In genomic region chr13:52501686-52502085, GRCm38 (mm10) we compare ENCODE assay signal across 8 mouse cellular contexts. TPM values are rescaled to one million over a fixed set of nuclear protein-coding genes. Genes with fewer than 3 reads are reported as not detected.
DNase-seq lines count a peak whose midpoint lies in the region; ATAC-seq and TF ChIP-seq lines count a peak whose summit lies in the region.

No protein-coding gene starts in this region.

- no peaks in the 10 kb centered on the region for H3K9me3 ChIP-seq in limb, embryonic 14.5 days (ENCODE audit: control insufficient read depth, low read length)
- H3K9me3 ChIP-seq in limb, embryonic 10.5 days (replicated peaks) = no peaks in the 10 kb centered on the region
- H3K9me3 ChIP-seq in heart, embryonic 14.5 days (ENCODE audit: control insufficient read depth, low read length) = no peaks in the 10 kb centered on the region
- no peaks in the 10 kb centered on the region for H3K9me3 ChIP-seq in stomach, embryonic 16.5 days (replicated peaks; ENCODE audit: control insufficient read depth, low read length)

- no peak overlapping the region for H3K27ac ChIP-seq in limb, embryonic 14.5 days (replicated peaks; ENCODE audit: low read depth, low read length)
- no peak overlapping the region for H3K27ac ChIP-seq in limb, embryonic 10.5 days
- peak overlapping the region; percentile 62 to 63 for H3K27ac ChIP-seq in heart, embryonic 14.5 days (replicated peaks in 1 of 2; ENCODE audit: control insufficient read depth in 1 of 2, insufficient read depth in 1 of 2, low read depth in 2 of 2, low read length in 2 of 2)
- peak overlapping the region; percentile 78 for H3K27ac ChIP-seq in stomach, embryonic 16.5 days (ENCODE audit: low read length)

- TF ChIP-seq POLR2A in limb, embryonic 14.5 days (IDR thresholded peaks at IDR 0.05; ENCODE audit: borderline replicate concordance, extremely low read depth, insufficient read depth, insufficient read length) = no peak

- no peaks in the 10 kb centered on the region for H3K4me1 ChIP-seq in limb, embryonic 14.5 days (ENCODE audit: control insufficient read depth, insufficient read depth, low read length)
- H3K4me1 ChIP-seq in limb, embryonic 10.5 days = peaks cover 7% of the 10 kb centered on the region
- H3K4me1 ChIP-seq in heart, embryonic 14.5 days (ENCODE audit: control insufficient read depth in 2 of 2, insufficient read depth in 2 of 2, low read length in 2 of 2) = peaks cover 7 to 22% of the 10 kb centered on the region in 2 experiments
- no peaks in the 10 kb centered on the region for H3K4me1 ChIP-seq in stomach, embryonic 16.5 days (ENCODE audit: control insufficient read depth, insufficient read depth, low read length)

- H3K27me3 ChIP-seq in limb, embryonic 14.5 days (ENCODE audit: control insufficient read depth, insufficient read depth, low read length) = no peaks in the 10 kb centered on the region
- H3K27me3 ChIP-seq in limb, embryonic 10.5 days (ENCODE audit: low read depth, poor library complexity, severe bottlenecking) = no peaks in the 10 kb centered on the region
- no peaks in the 10 kb centered on the region for H3K27me3 ChIP-seq in heart, embryonic 14.5 days (ENCODE audit: control insufficient read depth, insufficient read depth, low read length)
- H3K27me3 ChIP-seq in stomach, embryonic 16.5 days (ENCODE audit: control insufficient read depth, insufficient read depth, low read length) = no peaks in the 10 kb centered on the region

- DNase-seq in limb, embryonic 14.5 days (ENCODE audit: low spot score) = peak; percentile 38
- DNase-seq in limb, embryonic 10.5 days (ENCODE audit: low spot score) = no peak
- DNase-seq in cerebellum, postnatal 10 days = peak; percentile 91 to 92
- DNase-seq in left cerebral cortex, postnatal 10 days (ENCODE audit: extremely low spot score in 1 of 2, low spot score in 2 of 2) = peak; percentile 83 to 85
- DNase-seq in urinary bladder, postnatal 10 days (ENCODE audit: low spot score) = no peak

- intact Hi-C loops in left cerebral cortex, postnatal 10 days (cut with DNase I) = no loop called here

- 30% methylated on average over 8 of the region's 8 CpGs for WGBS in limb, embryonic 14.5 days
- WGBS in limb, embryonic 10.5 days = 68% methylated on average over 8 of the region's 8 CpGs
- WGBS in heart, embryonic 14.5 days = 9% methylated on average over 8 of the region's 8 CpGs
- WGBS in stomach, embryonic 16.5 days = 45% methylated on average over 8 of the region's 8 CpGs

- H3K9ac ChIP-seq in limb, embryonic 14.5 days (ENCODE audit: low read depth, low read length, severe bottlenecking) = no peak overlapping the region
- H3K9ac ChIP-seq in heart, embryonic 14.5 days (ENCODE audit: low read length) = peak overlapping the region; percentile 6; the same call in 1 of the 2 replicates
- no peak overlapping the region for H3K9ac ChIP-seq in stomach, embryonic 16.5 days (ENCODE audit: low read length)

- H3K4me2 ChIP-seq in limb, embryonic 14.5 days (replicated peaks; ENCODE audit: low read depth, low read length, severe bottlenecking) = no peak overlapping the region
- H3K4me2 ChIP-seq in heart, embryonic 14.5 days (ENCODE audit: low read length) = peak overlapping the region; percentile 39
- no peak overlapping the region for H3K4me2 ChIP-seq in stomach, embryonic 16.5 days (ENCODE audit: low read depth, low read length)

- no peak overlapping the region for H3K4me3 ChIP-seq in limb, embryonic 14.5 days (replicated peaks; ENCODE audit: low read length)
- H3K4me3 ChIP-seq in limb, embryonic 10.5 days = no peak overlapping the region
- no peak overlapping the region for H3K4me3 ChIP-seq in heart, embryonic 14.5 days (ENCODE audit: control insufficient read depth in 1 of 2, insufficient read depth in 1 of 2, low read depth in 1 of 2, low read length in 2 of 2)
- no peak overlapping the region for H3K4me3 ChIP-seq in stomach, embryonic 16.5 days (replicated peaks; ENCODE audit: low read length)

- no peak for ATAC-seq in limb, embryonic 14.5 days (ENCODE audit: low FRiP score, low read depth)
- ATAC-seq in heart, embryonic 14.5 days (ENCODE audit: insufficient number of reproducible peaks, insufficient read depth, low FRiP score, low read depth) = peak; percentile 35; the same call in 1 of the 2 replicates
- peak; percentile 85; the same call in 1 of the 2 replicates for ATAC-seq in stomach, embryonic 16.5 days (ENCODE audit: insufficient read depth, low FRiP score)
- no peak for ATAC-seq in erythroid progenitor cell, adult 5-6 weeks (replicated peaks; ENCODE audit: low FRiP score, poor library complexity, severe bottlenecking)

- H3K36me3 ChIP-seq in limb, embryonic 14.5 days (ENCODE audit: control insufficient read depth, insufficient read depth, low read length) = no peaks in the 10 kb centered on the region
- H3K36me3 ChIP-seq in limb, embryonic 10.5 days = no peaks in the 10 kb centered on the region
- no peaks in the 10 kb centered on the region for H3K36me3 ChIP-seq in heart, embryonic 14.5 days (ENCODE audit: control insufficient read depth, insufficient read depth, low read length)
- H3K36me3 ChIP-seq in stomach, embryonic 16.5 days (ENCODE audit: control insufficient read depth, insufficient read depth, low read length) = no peaks in the 10 kb centered on the region

RNA-seq across cellular contexts. Expression of gene Diras2, which starts 29.4 kb away (rescaled TPM):
- polyA plus RNA-seq in limb, embryonic 14.5 days (2012; rRNA removed) = 0.70 and 1.2 TPM in 2 replicates
- polyA plus RNA-seq in limb, embryonic 14.5 days (2014; fragmentation: Nextera tagmentation; extraction: Ambion mirVana) = 0.15 and 0.19 TPM in 2 replicates
- 0.11 TPM in 2 replicates for polyA plus RNA-seq in limb, embryonic 10.5 days (2016; fragmentation: Nextera tagmentation; extraction: Ambion mirVana)
- polyA plus RNA-seq in heart, embryonic 14.5 days (2014; fragmentation: Nextera tagmentation; extraction: Ambion mirVana) = 0.38 and 0.72 TPM in 2 replicates
- total RNA-seq in left cerebral cortex, postnatal 10 days (2021) = 100 to 1,000 TPM; 157 to 173 TPM
- polyA plus RNA-seq in stomach, embryonic 16.5 days (2015; fragmentation: Nextera tagmentation; extraction: Ambion mirVana) = 0.70 and 0.74 TPM in 2 replicates
- total RNA-seq in erythroid progenitor cell, adult 5-6 weeks (2015; ENCODE audit: low replicate concordance) = 0.36 TPM in 1 of 2 replicates, not detected in the other
- 0.13 TPM in 1 of 2 replicates, not detected in the other for total RNA-seq in erythroid progenitor cell, adult 5-6 weeks (2017; ENCODE audit: low replicate concordance)

Comparison
In these comparisons a context has a peak if more than half of its experiments do, and no peak if none do; other contexts are left out.
1. DNase-seq: peak in limb, embryonic 14.5 days (single experiment), cerebellum, postnatal 10 days (2 of 2) and left cerebral cortex, postnatal 10 days (2 of 2); none in limb, embryonic 10.5 days (single experiment) and urinary bladder, postnatal 10 days (single experiment).
2. ATAC-seq: peak in heart, embryonic 14.5 days (single experiment) and stomach, embryonic 16.5 days (single experiment); none in limb, embryonic 14.5 days (single experiment) and erythroid progenitor cell, adult 5-6 weeks (single experiment).
3. H3K27ac ChIP-seq: peak in heart, embryonic 14.5 days (2 of 2) and stomach, embryonic 16.5 days (single experiment); none in limb, embryonic 14.5 days (single experiment) and limb, embryonic 10.5 days (single experiment).